Mouse (Mus musculus): Measurements from ENCODE around the gene Kctd18. TPM values are rescaled to one million over a fixed set of nuclear protein-coding genes. Genes with fewer than 3 reads are reported as not detected.

Kctd18 gene
- polyA plus RNA-seq, 1 experiment from 2014 or later: 27.6 TPM

GRCm38 (mm10) chr1:57940691-57941090 lies 78.1 kb downstream of the Kctd18 start:
- ATAC-seq (ENCODE audit: low FRiP score): peak; percentile 76
- 25% methylated on average over 10 of the region's 10 CpGs for WGBS
- no peak overlapping the region for H3K4me2 ChIP-seq

DNA sequence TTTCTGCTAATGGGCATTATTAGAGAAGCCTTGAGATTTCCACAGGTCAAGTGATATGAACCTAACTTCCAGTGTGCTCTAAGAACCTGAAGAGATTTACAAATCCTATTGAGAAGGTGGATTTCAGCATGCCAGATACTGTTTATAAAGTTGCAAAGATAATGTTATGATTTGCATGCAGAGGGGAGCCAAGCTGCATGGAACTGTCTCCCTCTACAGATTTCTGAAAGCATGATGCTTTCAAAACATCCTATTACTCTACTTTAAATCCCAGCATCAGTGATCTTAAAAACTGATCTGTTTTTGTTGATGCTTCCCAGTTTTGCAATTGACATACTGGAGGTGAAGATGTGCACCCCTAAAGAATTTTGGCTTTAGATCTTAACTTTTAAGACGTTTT lies 84.5 kb downstream of the Kctd18 start:
- Histone ChIP-seq H3K9me3 (no peaks in the 10 kb centered on the region), H3K4me3 (replicated peaks) (no peak overlapping the region), H3K4me2 (no peak overlapping the region), H3K9ac (no peak overlapping the region), H3K4me1 (no peaks in the 10 kb centered on the region), H3K27me3 (0 out of 2 replicates have a peak, but pooled peaks cover 3% of the 10 kb centered on the region), H3K36me3 (replicated peaks) (no peaks in the 10 kb centered on the region; the same call in 1 of the 2 replicates), H3K27ac (no peak overlapping the region)
- no peak for ATAC-seq (ENCODE audit: low FRiP score)
- 61% methylated on average over 1 of the region's 1 CpGs for WGBS

More at GRCm38 (mm10) chr1:57940691-57941090, 78.1 kb downstream of the Kctd18 start:
- H3K9me3 ChIP-seq: no peaks in the 10 kb centered on the region
- peaks cover 15% of the 10 kb centered on the region; the same call in 1 of the 2 replicates for H3K27me3 ChIP-seq
- H3K9ac ChIP-seq: no peak overlapping the region
- H3K27ac ChIP-seq: no peak overlapping the region
- peaks cover 23% of the 10 kb centered on the region for H3K4me1 ChIP-seq
- peaks cover 3% of the 10 kb centered on the region; the same call in 1 of the 2 replicates for H3K36me3 ChIP-seq (replicated peaks)
- no peak overlapping the region for H3K4me3 ChIP-seq (replicated peaks)

DNA sequence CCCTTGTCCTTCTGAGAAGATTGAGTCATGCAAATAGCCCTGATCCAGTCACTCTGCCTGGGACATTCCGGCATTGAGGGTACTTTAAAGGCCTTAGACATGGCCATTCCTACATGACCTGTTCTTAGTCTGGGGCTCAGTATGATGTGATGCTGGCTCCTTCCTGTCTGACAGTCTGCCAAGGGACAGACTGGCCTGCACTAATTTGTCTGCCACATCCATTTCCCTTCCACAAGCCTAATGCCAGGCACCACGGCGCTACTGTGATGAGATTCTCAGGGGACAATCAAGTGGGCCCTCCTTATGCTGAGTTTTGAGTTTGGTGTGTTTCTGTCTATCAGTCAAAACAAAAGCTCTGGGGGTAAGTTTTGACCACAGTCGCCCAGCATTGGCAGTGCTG lies 100.2 kb downstream of the Kctd18 start:
- WGBS: 87% methylated on average over 4 of the region's 4 CpGs
- Histone ChIP-seq H3K27me3 (no peaks in the 10 kb centered on the region), H3K36me3 (replicated peaks) (no peaks in the 10 kb centered on the region), H3K4me3 (replicated peaks) (no peak overlapping the region), H3K9me3 (no peaks in the 10 kb centered on the region), H3K27ac (no peak overlapping the region), H3K4me2 (no peak overlapping the region), H3K4me1 (no peaks in the 10 kb centered on the region), H3K9ac (no peak overlapping the region)
- ATAC-seq (ENCODE audit: low FRiP score): no peak

- no peaks in the 10 kb centered on the region for H3K9me3 ChIP-seq
- H3K9ac ChIP-seq: no peak overlapping the region
- H3K27me3 ChIP-seq: no peaks in the 10 kb centered on the region
- H3K4me3 ChIP-seq (replicated peaks): no peak overlapping the region
- 92% methylated on average over 5 of the region's 5 CpGs for WGBS
- H3K4me1 ChIP-seq: no peaks in the 10 kb centered on the region
- no peak for ATAC-seq (ENCODE audit: low FRiP score)
- no peaks in the 10 kb centered on the region for H3K36me3 ChIP-seq (replicated peaks)
- H3K4me2 ChIP-seq: no peak overlapping the region
- no peak overlapping the region for H3K27ac ChIP-seq
Observed at GRCm38 (mm10) chr1:57917342-57917741, 101.4 kb downstream of the Kctd18 start.

- Histone ChIP-seq H3K9ac (no peak overlapping the region), H3K4me2 (no peak overlapping the region), H3K36me3 (replicated peaks) (no peaks in the 10 kb centered on the region), H3K27ac (no peak overlapping the region), H3K27me3 (no peaks in the 10 kb centered on the region), H3K4me3 (replicated peaks) (no peak overlapping the region), H3K9me3 (no peaks in the 10 kb centered on the region), H3K4me1 (no peaks in the 10 kb centered on the region)
- WGBS: 83% methylated on average over 6 of the region's 6 CpGs
- ATAC-seq (ENCODE audit: low FRiP score): no peak
Observed at GRCm38 (mm10) chr1:57911561-57911960, 107.2 kb downstream of the Kctd18 start.

- Histone ChIP-seq H3K27ac (no peak overlapping the region), H3K4me2 (no peak overlapping the region), H3K36me3 (replicated peaks) (no peaks in the 10 kb centered on the region; the same call in 1 of the 2 replicates), H3K4me3 (replicated peaks) (no peak overlapping the region), H3K27me3 (no peaks in the 10 kb centered on the region), H3K9ac (no peak overlapping the region), H3K9me3 (no peaks in the 10 kb centered on the region), H3K4me1 (no peaks in the 10 kb centered on the region)
- ATAC-seq (ENCODE audit: low FRiP score): no peak
Observed at GRCm38 (mm10) chr1:57906312-57906711, 112.4 kb downstream of the Kctd18 start.

DNA sequence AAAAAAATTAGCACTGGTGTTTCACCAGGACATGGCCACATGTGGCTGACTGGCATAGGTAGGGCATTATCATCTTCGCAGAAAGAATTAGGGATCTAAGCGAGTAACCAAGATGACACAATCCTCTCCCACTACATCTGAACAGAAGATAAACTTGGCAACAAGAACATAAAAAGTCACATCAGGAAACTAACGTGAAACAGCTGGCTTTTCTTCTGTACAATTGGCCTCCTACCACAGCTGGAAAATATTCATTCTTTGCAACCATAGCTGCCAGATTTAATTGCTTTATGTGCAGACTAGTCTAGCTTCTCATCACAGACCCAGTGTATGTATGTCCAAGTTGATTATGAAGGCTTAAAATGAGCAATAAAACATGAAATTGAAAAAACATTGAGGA lies 112.8 kb downstream of the Kctd18 start:
- Histone ChIP-seq H3K4me1 (no peaks in the 10 kb centered on the region), H3K9ac (no peak overlapping the region), H3K4me2 (no peak overlapping the region), H3K4me3 (replicated peaks) (no peak overlapping the region), H3K36me3 (replicated peaks) (no peaks in the 10 kb centered on the region; the same call in 1 of the 2 replicates), H3K27ac (no peak overlapping the region), H3K27me3 (no peaks in the 10 kb centered on the region), H3K9me3 (no peaks in the 10 kb centered on the region)
- 80% methylated on average over 3 of the region's 3 CpGs for WGBS
- ATAC-seq (ENCODE audit: low FRiP score): no peak

Other genes starting within 250 kb of the Kctd18 start
- 51.2 and 57.2 TPM in 2 replicates for gene Spats2l, start 244.8 kb downstream of the Kctd18 start, polyA plus RNA-seq (2016; fragmentation: Nextera tagmentation; extraction: Ambion mirVana)
- gene Sgo2a, start 23.0 kb downstream of the Kctd18 start, polyA plus RNA-seq (2016; fragmentation: Nextera tagmentation; extraction: Ambion mirVana): 26.8 and 29.3 TPM in 2 replicates
- gene Aox1, start 11.0 kb upstream of the Kctd18 start, polyA plus RNA-seq (2016; fragmentation: Nextera tagmentation; extraction: Ambion mirVana): 0.10 and 0.12 TPM in 2 replicates
- gene Aox3, start 94.2 kb upstream of the Kctd18 start, polyA plus RNA-seq (2016; fragmentation: Nextera tagmentation; extraction: Ambion mirVana): 0.20 and 0.29 TPM in 2 replicates
- gene Aox4, start 191.4 kb upstream of the Kctd18 start, polyA plus RNA-seq (2016; fragmentation: Nextera tagmentation; extraction: Ambion mirVana): not detected in 2 replicates

Data from forebrain, embryonic 12.5 days (tissue).